Mouse (Mus musculus): ENCODE results near the gene Zfp365. TPM values are rescaled to one million over a fixed set of nuclear protein-coding genes. Genes with fewer than 3 reads are reported as not detected.

Zfp365 gene
- total and polyA plus RNA-seq, 3 experiments = 1.0 to 4.0 (median 1.2) TPM

- no peak overlapping the region for H3K4me2 ChIP-seq (ENCODE audit: insufficient read depth, low read depth, poor library complexity, severe bottlenecking)
- no peak overlapping the region for H3K9ac ChIP-seq (ENCODE audit: insufficient read depth, low read depth)
- H3K27me3 ChIP-seq (replicated peaks) = no peaks in the 10 kb centered on the region
- TF ChIP-seq IRF4 (IDR thresholded peaks at IDR 0.05; ENCODE audit: low read depth, low read length) (peak; percentile 31; the same call in 1 of the 2 replicates), SMC3 (IDR thresholded peaks at IDR 0.05; ENCODE audit: low read depth, low read length) (peak; percentile 85), ZC3H11A (IDR thresholded peaks at IDR 0.05; ENCODE audit: low read depth, low read length) (peak; percentile 60), NELFE (IDR thresholded peaks at IDR 0.05; ENCODE audit: low read depth, low read length) (0 out of 2 replicates have a peak, but pooled peaks have one; percentile 1), MXI1 (IDR thresholded peaks at IDR 0.05; ENCODE audit: low read depth, low read length) (no peak), MAZ (IDR thresholded peaks at IDR 0.05; ENCODE audit: low read depth, low read length) (no peak), TCF12 (IDR thresholded peaks at IDR 0.05; ENCODE audit: low read depth, low read length) (0 out of 2 replicates have a peak, but pooled peaks have one; percentile 18), RAD21 (IDR thresholded peaks at IDR 0.05; ENCODE audit: low read depth, low read length) (peak; percentile 97), CTCF (conservative IDR thresholded peaks at IDR 0.05 in 1 of 2, IDR thresholded peaks at IDR 0.05 in 1 of 2; ENCODE audit: low read depth in 2 of 2, low read length in 2 of 2) (peak; percentile 94 to 96)
- no peak overlapping the region for H3K27ac ChIP-seq (ENCODE audit: insufficient read depth, low read depth)
- H3K9me3 ChIP-seq (replicated peaks; ENCODE audit: low read length) = peaks cover 2% of the 10 kb centered on the region
- in situ Hi-C loops (cut with MboI; ENCODE audit: low pct_ligation_motif_present, low pct_unique_long_range_greater_than_20kb, low sequenced_read_pairs) (loop anchor here (5.0 kb wide), 1 partner anchor 542 kb away; no protein-coding TSS in a partner anchor), dilution Hi-C loops (cut with MboI; ENCODE audit: extremely low pct_ligation_motif_present, extremely low pct_unique_long_range_greater_than_20kb, low sequenced_read_pairs) (no loop called here)
- H3K79me2 ChIP-seq (replicated peaks; ENCODE audit: control insufficient read depth, extremely low read depth, insufficient read depth, poor library complexity, severe bottlenecking) = no peaks in the 10 kb centered on the region
- no peaks in the 10 kb centered on the region for H3K36me3 ChIP-seq (replicated peaks in 1 of 2; ENCODE audit: control insufficient read depth in 1 of 2, insufficient read depth in 1 of 2, low read length in 1 of 2)
- no peak overlapping the region for H3K4me3 ChIP-seq (replicated peaks in 1 of 3; ENCODE audit: low read depth in 2 of 3, low read length in 2 of 3, poor library complexity in 1 of 3)
- DNase-seq (ENCODE audit: extremely low read depth) = peak; percentile 77
- peaks cover 3 to 5% of the 10 kb centered on the region in 2 experiments for H3K4me1 ChIP-seq (ENCODE audit: control insufficient read depth in 1 of 2, insufficient read depth in 2 of 2)
These were observed 53.6 kb downstream of the Zfp365 start for GRCm38 (mm10) chr10:67858878-67859277.

DNA sequence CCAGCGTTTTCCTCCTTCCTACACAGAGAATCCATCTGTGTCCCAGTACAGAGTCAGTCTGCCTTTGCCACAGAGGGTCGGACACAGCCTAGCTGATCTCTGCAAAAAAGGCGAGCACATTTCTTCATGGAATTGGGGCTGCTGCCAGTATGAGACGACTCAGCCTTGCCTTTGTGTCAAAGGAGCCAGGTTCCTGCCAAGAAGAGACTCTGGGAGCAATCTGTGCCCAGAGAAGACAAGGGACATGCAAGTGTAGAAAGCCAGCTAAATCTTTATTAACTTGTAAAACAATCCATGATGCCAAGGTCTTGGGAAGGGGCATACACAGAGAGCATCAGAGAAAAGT is 54.9 kb downstream of the Zfp365 start:
- TF ChIP-seq SMC3 (IDR thresholded peaks at IDR 0.05; ENCODE audit: low read depth, low read length) (no peak), UBTF (IDR thresholded peaks at IDR 0.05; ENCODE audit: low read depth, low read length) (no peak)
- dilution Hi-C loops (cut with MboI; ENCODE audit: extremely low pct_ligation_motif_present, extremely low pct_unique_long_range_greater_than_20kb, low sequenced_read_pairs) = no loop called here
- Histone ChIP-seq H3K27me3 (replicated peaks) (no peaks in the 10 kb centered on the region), H3K36me3 (replicated peaks in 1 of 2; ENCODE audit: control insufficient read depth in 1 of 2, insufficient read depth in 1 of 2, low read length in 1 of 2) (no peaks in the 10 kb centered on the region), H3K4me3 (replicated peaks in 1 of 3; ENCODE audit: low read depth in 2 of 3, low read length in 2 of 3, poor library complexity in 1 of 3) (no peak overlapping the region), H3K79me2 (replicated peaks; ENCODE audit: control insufficient read depth, extremely low read depth, insufficient read depth, poor library complexity, severe bottlenecking) (no peaks in the 10 kb centered on the region), H3K4me1 (ENCODE audit: control insufficient read depth in 1 of 2, insufficient read depth in 2 of 2) (peaks cover 3 to 5% of the 10 kb centered on the region in 2 experiments), H3K4me2 (ENCODE audit: insufficient read depth, low read depth, poor library complexity, severe bottlenecking) (no peak overlapping the region), H3K27ac (ENCODE audit: insufficient read depth, low read depth) (no peak overlapping the region), H3K9me3 (replicated peaks; ENCODE audit: low read length) (peaks cover 2% of the 10 kb centered on the region), H3K9ac (ENCODE audit: insufficient read depth, low read depth) (no peak overlapping the region)
- DNase-seq (ENCODE audit: extremely low read depth) = no peak
- in situ Hi-C loops (cut with MboI; ENCODE audit: low pct_ligation_motif_present, low pct_unique_long_range_greater_than_20kb, low sequenced_read_pairs) = loop anchor here (5.0 kb wide), 1 partner anchor 540 kb away; no protein-coding TSS in a partner anchor

GRCm38 (mm10) chr10:67856791-67857560 is 55.5 kb downstream of the Zfp365 start:
- Histone ChIP-seq H3K27ac (ENCODE audit: insufficient read depth, low read depth) (no peak overlapping the region), H3K79me2 (replicated peaks; ENCODE audit: control insufficient read depth, extremely low read depth, insufficient read depth, poor library complexity, severe bottlenecking) (no peaks in the 10 kb centered on the region), H3K9me3 (replicated peaks; ENCODE audit: low read length) (peaks cover 2% of the 10 kb centered on the region), H3K4me1 (ENCODE audit: control insufficient read depth in 1 of 2, insufficient read depth in 2 of 2) (peaks cover 3 to 5% of the 10 kb centered on the region in 2 experiments), H3K9ac (ENCODE audit: insufficient read depth, low read depth) (no peak overlapping the region), H3K4me3 (replicated peaks in 1 of 3; ENCODE audit: low read depth in 2 of 3, low read length in 2 of 3, poor library complexity in 1 of 3) (no peak overlapping the region), H3K36me3 (replicated peaks in 1 of 2; ENCODE audit: control insufficient read depth in 1 of 2, insufficient read depth in 1 of 2, low read length in 1 of 2) (no peaks in the 10 kb centered on the region), H3K4me2 (ENCODE audit: insufficient read depth, low read depth, poor library complexity, severe bottlenecking) (no peak overlapping the region), H3K27me3 (replicated peaks) (no peaks in the 10 kb centered on the region)
- in situ Hi-C loops (cut with MboI; ENCODE audit: low pct_ligation_motif_present, low pct_unique_long_range_greater_than_20kb, low sequenced_read_pairs) (loop anchor here (5.0 kb wide), 1 partner anchor 540 kb away; no protein-coding TSS in a partner anchor), dilution Hi-C loops (cut with MboI; ENCODE audit: extremely low pct_ligation_motif_present, extremely low pct_unique_long_range_greater_than_20kb, low sequenced_read_pairs) (no loop called here)
- TF ChIP-seq ETS1 (conservative IDR thresholded peaks at IDR 0.05; ENCODE audit: low read depth, low read length) (no peak), USF1 (IDR thresholded peaks at IDR 0.05; ENCODE audit: low read depth, low read length) (no peak), POLR2AphosphoS2 (IDR thresholded peaks at IDR 0.05; ENCODE audit: low read depth, low read length) (no peak), CTCF (conservative IDR thresholded peaks at IDR 0.05 in 1 of 2, IDR thresholded peaks at IDR 0.05 in 1 of 2; ENCODE audit: low read depth in 2 of 2, low read length in 2 of 2) (no peak), ZC3H11A (IDR thresholded peaks at IDR 0.05; ENCODE audit: low read depth, low read length) (no peak), JUND (conservative IDR thresholded peaks at IDR 0.05; ENCODE audit: low read depth, low read length) (no peak), TCF12 (IDR thresholded peaks at IDR 0.05; ENCODE audit: low read depth, low read length) (no peak), MAFK (IDR thresholded peaks at IDR 0.05; ENCODE audit: insufficient replicate concordance, low read length) (no peak), UBTF (IDR thresholded peaks at IDR 0.05; ENCODE audit: low read depth, low read length) (no peak), KAT2A (IDR thresholded peaks at IDR 0.05; ENCODE audit: insufficient replicate concordance, low read length) (no peak), RCOR1 (conservative IDR thresholded peaks at IDR 0.05; ENCODE audit: low read depth, low read length) (no peak), MAX (IDR thresholded peaks at IDR 0.05; ENCODE audit: low read length) (no peak), BHLHE40 (IDR thresholded peaks at IDR 0.05; ENCODE audit: low read depth, low read length) (no peak), MXI1 (IDR thresholded peaks at IDR 0.05; ENCODE audit: low read depth, low read length) (no peak)
- DNase-seq (ENCODE audit: extremely low read depth) = no peak
